Mouse (Mus musculus) neutrophil, adult 5-6 weeks (primary cell): ENCODE results near the gene Olfr312. TPM values are rescaled to one million over a fixed set of nuclear protein-coding genes. Genes with fewer than 3 reads are reported as not detected.
"Not testable (repeated sequence)": the region's sequence is repeated elsewhere in the genome, so short reads cannot be mapped to it uniquely, and the experiment has no call there.

Experiments
- ATAC-seq: fragments of 151-379, 151-347 bp; 2 replicates; pipeline ENCODE4 v1.8.0; 2017; ENCODE audit warnings: mild to moderate bottlenecking, moderate TSS enrichment; ENCODE audit not compliant: insufficient number of reproducible peaks, poor library complexity, low FRiP score, severe bottlenecking; ENCODE audit errors: extremely low read depth
- total RNA-seq: library from RNA; stranded (forward); fragments of 200-1000 nt; gene quantifications from 2 replicates; pipeline ENCODE4 v1.2.3, GENCODE M21; 2017

Olfr312 gene
- not detected in 2 replicates for total RNA-seq

DNA sequence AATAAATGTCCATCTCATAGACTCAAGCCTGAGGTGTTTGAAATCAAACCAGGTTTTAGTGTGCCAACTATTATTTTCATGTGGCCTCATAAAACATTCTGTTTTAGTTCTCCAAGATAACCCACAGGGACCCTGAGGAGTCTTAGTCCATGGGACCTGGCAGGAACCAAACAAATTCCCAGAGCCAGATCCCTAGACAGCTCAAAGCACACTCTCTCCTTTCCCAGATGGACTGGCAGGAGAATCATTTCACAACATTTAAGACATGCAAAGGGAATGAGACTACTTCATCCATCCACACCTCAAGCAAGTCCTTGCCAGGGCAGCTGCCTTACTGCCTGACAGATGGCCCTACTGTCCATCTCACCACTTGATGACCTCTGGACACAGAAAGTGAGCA, at the start of gene Olfr312:
Gene Olfr312 (plus strand): TSS at position 301 of the 400 bp plus-strand sequence.
- not testable (repeated sequence) for ATAC-seq

DNA sequence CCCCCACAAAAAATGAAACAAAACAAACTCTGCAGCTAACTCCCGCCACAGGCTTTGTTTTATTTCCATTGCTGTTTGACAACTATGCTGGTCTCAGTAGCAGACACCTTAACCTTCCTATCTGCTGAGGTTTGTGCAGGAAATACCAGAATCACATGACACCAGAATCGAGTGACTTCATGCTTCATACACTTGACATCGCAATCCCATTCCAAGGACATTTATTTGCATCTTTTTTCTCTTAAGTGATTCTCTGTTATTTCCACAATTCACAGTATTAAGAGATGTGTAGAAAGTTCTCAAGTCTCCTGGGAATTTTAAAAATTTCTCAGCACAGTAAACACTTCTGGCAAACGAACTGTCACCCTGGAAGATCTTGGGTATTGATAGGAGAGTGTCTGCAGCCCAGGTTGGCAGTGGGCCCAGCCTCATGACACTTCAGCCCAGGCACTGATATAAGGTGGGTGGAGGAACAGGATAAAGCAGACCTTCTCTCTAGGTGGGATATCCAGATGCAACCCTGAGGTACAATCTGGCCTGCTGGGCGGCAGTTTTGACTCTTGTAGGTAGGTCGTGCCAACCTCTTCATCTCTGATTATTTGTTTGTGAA, 46.5 kb upstream of the Olfr312 start, which contains the start of gene Olfr314:
Gene Olfr314 (plus strand): TSS at position 473 of the 610 bp plus-strand sequence.
- no peak for ATAC-seq

DNA sequence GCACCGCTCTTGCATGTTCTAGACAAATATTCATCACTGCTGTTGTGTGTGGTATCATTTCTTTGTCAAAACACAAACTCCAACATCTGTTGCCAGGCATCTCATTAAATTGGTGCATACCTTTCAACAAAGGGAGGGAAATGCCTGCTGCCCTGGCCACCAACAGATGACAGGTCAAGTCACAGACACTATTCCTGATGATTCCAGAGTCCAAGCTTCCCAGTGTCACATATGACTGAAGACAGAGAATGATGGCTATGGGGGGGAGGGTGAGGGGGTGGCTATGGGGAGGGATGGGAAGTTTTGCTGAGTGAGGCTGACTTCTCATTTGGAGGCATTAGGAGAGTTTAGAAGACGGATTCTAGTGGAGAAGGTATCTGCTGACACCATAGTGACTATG, 44.9 kb upstream of the Olfr312 start:
- ATAC-seq, result no peak

DNA sequence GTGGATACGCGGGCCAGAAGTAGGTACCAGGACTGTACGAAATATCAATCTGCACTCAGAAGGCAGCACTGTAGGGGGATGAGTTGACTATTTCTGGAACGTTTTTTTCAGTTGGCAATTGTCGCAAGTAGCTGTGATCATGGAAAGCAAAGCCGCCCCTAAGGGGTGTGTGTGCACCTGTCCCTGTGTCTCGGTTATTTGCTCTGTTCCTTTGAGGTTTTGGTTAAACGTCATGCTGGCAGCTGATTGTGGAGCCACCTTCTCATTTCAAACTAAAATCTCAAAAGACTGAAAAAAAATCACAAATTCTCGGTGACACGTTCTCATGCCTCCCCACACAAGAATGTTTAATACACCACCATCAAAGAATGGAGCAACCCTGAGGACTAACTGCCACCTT, 41.4 kb upstream of the Olfr312 start:
- ATAC-seq, result no peak

DNA sequence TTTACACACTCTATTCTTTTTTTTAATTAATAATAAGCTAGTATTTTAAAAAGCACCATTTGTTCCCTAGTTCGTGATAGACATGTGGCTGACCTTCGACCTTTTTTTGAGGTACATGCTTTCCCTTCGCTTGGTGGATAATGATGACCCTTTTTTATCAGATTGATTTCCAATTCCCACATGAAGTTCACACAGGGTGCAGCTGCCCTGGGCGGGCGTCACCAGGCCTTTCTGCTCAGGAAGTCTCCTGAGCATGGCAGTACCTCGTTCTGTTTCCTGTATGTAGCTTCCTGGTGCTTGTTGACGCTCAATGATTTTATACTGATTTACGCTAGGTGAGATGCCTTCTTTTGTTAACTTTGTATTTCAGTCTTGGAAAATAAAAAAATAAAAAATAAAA, 40.7 kb upstream of the Olfr312 start:
- no peak for ATAC-seq

DNA sequence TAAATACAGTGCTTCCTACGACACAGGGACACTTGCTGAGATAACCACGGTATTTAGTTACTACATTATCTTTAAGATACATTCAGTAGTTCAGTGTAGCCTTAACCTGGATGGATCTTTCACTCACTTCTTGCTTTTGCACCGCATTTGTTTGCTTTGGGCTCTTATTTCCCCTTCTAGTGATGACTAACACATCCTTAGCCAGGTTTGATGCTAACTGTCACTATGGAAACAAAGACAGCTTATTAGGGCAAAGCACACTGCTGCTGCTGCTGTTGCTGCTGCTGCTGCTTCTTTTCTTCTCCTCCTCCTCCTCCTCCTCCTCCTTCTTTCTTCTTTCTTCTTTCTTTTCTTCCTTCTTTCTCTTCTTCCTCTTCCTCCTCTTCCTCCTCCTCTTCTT, 39.5 kb upstream of the Olfr312 start:
- ATAC-seq, result peak; percentile 40; the same call in 1 of the 2 replicates

DNA sequence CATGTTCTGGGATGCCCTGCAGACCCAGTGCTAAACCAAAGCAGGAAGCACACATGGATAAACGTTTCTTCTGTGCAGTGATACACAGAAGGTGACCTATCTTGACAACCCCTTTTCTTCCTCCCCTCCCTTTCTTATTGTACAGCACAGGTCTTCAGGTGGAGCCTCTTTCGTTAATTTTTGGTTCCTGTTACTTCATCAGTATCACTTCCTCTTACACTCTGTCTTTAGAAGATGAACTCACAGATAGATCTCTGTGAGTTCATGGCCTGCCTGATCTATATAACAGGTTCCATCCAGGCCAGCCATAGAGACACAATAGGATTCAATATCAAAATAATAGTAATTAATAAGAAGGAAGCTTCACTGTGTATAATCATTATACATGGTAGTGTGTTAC, 39.0 kb upstream of the Olfr312 start:
- peak; percentile 73 for ATAC-seq

DNA sequence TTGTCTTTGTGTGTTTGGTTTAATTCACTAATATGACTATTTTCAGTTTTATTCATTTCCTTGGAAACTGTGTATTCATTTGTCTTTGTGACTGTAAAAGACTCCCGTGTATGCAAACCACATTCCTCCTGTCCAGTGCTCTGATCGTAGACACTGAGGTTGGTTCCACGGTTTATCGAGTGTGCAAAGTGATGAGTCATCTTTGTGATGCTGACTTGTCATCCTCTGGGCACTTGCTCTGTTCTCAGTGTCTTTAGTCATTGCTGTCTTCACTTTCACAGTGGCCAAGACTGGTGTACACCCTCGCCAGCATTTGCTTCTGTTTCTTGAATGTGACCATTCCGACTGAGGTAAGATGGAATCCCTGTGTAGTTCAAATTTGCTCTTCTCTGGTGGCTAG, 38.4 kb upstream of the Olfr312 start:
- no peak for ATAC-seq

DNA sequence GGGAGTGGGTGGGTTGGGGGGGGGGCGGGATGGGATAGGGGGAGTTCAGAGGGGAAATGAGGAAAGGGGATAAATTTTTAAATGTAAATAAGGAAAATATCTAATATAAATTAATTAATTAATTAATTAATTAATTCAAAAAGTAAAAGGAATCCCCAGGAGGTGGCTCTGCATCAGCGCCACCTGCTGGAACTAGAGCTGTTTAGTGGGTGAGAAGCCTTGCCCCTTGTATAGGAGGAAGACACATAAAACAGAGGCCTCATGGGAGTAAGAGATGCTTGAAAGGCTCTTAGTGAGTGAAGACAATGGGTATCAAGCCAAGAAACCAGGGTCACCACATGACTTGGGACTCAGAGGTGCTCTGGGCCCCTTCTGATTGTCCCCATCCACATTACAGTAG, 33.2 kb upstream of the Olfr312 start:
- ATAC-seq, result no peak

DNA sequence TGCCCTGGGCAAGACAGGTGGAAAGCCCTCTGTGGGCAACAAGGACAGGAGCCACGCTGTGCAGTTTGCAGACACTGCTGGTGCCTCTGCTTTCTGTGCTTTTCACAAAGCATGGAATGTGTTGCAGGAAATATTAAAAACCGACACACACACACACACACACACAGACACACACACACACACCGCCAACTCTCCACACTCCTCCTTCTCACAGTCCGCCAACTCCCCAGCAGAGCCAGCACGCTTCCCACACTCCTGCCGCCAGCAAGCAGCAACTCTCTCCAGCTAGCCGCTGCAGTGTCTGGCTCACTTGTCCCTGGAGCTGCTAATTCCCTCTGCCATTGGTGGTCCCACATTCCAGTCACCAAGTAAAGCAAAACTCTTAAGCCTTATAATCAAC, 32.2 kb upstream of the Olfr312 start:
- no peak for ATAC-seq

DNA sequence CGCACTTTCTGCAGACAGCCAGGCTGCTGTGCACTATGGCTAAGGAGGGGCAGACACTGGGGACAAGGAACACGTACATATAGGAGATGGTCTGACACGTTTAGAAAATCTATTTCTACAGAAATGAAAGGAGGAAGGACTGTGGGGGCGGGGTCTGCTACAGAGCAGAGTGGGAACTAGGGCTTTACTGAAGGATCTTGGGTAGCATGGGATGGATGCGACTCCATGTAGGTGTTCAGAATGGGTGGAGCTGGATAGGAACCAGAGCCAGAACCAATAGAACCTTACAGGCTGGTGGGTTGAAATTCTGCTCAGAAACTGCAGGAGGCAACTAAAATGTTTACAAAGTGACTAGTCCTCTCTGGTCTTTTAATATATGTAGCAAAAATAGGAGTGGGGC, 29.3 kb upstream of the Olfr312 start:
- ATAC-seq, result no peak

DNA sequence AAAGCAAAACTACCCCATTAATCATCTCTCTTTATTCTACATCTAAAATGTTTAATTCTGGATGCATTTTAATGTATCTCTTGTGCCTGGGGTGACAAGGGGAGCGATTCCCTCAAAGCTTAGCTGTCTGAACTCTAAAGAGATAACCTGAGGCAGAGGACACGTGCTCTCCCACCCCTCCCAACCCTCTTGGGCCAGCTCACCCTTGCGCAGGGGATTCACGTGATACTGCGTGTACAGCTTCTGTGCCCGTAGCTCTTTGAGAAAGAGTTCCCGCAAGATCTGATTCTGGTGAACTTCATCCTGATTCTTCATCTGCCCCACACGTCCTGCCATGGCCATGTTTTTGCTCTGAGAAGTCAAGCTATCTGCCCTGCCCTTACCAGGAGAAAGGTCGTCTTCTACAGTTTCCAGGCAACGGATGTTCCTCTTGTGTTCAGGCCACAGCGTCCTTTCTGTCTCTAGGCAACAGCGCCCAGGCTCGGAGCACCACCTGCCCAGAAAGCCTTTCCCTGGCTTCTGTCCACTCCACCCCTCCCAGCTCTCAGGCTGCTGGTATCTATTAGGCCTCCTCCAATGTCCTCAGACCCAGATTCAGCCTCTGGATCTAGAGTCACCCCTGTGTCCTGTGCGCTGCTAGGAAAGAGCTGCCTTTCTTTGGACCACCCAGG, 27.3 kb upstream of the Olfr312 start, which contains the start of gene Fam183b:
Gene Fam183b (minus strand): TSS at position 403 of the 671 bp plus-strand sequence.
- ATAC-seq, result no peak

DNA sequence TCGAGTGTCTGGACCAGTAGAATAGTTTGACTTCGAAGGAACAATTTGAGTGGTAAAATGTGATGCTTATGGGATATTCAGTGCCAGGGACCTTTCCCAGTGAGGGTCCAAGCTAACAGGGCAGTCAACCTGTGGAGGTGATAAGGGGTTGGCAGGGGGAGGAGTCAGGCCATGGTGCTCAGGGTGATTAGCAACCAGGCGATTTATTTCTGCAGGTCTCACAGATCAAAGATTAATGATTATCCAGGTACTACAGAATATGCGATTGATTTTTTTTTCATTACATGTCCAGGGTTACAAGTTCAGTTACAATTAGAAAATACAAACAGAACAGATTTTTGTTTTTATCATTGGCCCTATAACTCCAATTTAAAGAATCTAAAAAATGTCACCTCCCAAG, 25.2 kb upstream of the Olfr312 start:
- no peak for ATAC-seq

DNA sequence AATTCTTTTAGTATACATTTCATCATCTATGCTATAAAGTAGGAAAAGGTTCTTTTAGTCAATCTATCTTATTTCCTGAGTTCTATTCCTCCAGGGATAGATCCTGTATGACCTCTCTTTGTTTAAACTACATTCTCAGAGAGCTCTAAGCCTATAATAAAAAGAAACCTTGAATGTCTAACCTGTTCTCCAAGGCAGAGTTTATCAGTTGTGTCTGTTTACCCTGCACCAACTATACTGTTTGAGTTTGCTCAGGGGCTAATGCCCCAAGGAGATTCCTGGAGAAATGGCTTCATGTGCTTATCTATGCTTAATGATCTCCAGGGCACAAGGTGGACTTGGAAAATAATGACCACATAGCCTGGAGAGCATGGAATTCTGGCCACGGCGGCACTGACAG, 24.6 kb upstream of the Olfr312 start:
- no peak for ATAC-seq

DNA sequence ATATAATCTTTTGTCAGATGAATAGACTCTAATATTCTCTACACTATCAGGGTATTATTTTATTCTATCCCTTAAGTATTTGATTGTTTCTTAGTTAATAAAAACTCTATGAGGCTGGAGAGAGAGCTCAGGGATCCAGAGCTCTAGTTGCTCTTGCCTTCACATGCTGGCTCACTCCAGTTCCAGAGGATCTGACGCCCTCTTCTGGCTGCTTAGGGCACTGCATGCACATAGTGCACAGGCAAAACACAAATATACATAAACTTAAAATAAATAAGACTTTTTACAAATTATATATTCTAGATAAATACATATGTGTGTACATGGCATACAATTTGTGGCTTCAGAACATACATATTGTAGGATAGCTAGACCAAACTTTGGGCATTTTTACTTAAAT, 17.0 kb upstream of the Olfr312 start:
- no peak for ATAC-seq

DNA sequence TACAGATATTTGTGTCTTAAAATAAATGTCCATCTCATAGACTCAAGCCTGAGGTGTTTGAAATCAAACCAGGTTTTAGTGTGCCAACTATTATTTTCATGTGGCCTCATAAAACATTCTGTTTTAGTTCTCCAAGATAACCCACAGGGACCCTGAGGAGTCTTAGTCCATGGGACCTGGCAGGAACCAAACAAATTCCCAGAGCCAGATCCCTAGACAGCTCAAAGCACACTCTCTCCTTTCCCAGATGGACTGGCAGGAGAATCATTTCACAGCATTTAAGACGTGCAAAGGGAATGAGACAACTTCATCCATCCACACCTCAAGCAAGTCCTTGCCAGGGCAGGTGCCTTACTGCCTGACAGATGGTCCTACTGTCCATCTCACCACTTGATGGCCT, 14.3 kb upstream of the Olfr312 start, which contains the start of gene Olfr313:
Gene Olfr313 (plus strand): TSS at position 301 of the 400 bp plus-strand sequence.
- ATAC-seq, result not testable (repeated sequence)

DNA sequence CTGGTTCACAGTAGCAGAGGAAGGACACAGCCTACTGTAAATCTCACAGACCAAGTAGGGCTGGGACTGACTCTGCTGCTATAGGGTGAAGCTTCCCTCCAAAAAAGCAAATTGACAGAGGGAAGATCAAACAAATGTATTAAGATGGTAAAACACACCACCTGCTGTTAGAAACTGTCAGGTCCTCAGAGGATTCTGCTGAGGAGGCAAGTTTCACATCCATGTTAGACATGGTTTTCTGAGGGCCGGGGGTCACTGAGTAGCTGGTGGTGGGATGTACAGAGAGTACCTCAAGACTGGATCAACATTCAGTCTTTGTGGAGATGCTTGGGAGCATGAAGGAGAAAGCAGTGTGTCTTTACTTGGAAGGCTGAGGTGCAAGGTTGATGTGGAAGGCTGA, 13.4 kb upstream of the Olfr312 start:
- ATAC-seq, result no peak

DNA sequence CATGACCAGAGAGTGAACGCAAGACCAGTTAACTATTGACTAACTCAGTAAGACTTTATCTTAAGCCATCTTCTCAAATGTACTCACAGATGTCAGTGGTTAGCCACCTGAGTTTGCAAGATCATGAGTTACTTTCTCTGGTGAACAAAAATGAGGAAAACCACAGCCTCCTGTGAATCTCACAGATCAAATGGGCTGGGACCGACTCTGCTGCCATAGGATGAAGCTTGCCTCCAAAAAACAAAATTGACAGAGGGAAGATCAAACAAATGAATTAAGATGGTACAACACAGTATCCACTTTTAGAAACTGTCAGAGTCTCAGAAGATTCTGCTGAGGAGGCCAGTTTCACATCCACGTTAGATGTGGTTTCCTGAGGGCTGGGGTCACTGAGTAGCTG, 727 bp downstream of the Olfr312 start:
- ATAC-seq, result no peak

DNA sequence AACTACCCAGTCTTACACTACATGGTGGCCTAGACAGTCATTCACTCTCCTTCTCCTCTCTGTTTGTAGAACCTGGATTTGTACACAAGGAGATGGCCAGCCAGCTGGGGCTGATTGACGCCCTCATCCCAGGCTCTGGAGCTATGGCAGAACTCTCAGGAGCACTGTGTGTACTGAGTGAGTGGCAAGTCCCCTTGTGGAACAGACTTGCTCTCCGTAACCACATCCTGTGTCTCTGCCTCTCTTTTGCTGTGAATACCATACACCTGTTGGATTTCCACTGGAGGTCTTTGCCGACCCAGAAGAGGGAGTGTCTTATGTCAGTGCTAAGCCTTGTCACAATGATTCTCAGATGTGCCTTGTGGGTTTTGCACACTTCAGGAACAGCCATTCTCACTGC, 3.5 kb downstream of the Olfr312 start:
- not testable (repeated sequence) for ATAC-seq

DNA sequence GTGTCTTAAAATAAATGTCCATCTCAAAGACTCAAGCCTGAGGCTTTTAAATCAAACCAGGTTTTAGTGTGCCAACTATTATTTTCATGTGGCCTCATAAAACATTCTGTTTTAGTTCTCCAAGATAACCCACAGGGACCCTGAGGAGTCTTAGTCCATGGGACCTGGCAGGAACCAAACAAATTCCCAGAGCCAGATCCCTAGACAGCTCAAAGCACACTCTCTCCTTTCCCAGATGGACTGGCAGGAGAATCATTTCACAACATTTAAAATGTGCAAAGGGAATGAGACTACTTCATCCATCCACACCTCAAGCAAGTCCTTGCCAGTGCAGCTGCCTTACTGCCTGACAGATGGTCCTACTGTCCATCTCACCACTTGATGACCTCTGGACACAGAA, 9.9 kb downstream of the Olfr312 start, which contains the start of gene Olfr311:
Gene Olfr311 (plus strand): TSS at position 301 of the 400 bp plus-strand sequence.
- ATAC-seq, result not testable (repeated sequence)
